Mouse (Mus musculus): ENCODE results near the gene Gmpr. TPM values are rescaled to one million over a fixed set of nuclear protein-coding genes. Genes with fewer than 3 reads are reported as not detected.
A peak's percentile ranks its signal among the peaks of the same experiment; 100 is the strongest.

Gmpr gene
- polyA plus RNA-seq, 1 experiment from 2014 or later, result 180 TPM

- no peaks in the 10 kb centered on the region for H3K36me3 ChIP-seq
- no peaks in the 10 kb centered on the region for H3K27me3 ChIP-seq
- no peaks in the 10 kb centered on the region for H3K9me3 ChIP-seq (replicated peaks)
- no peak for ATAC-seq (replicated peaks; ENCODE audit: insufficient number of reproducible peaks, insufficient read depth, low FRiP score, low read depth)
- peaks cover 35% of the 10 kb centered on the region for H3K4me1 ChIP-seq (replicated peaks)
- H3K4me3 ChIP-seq, result no peak overlapping the region
- 31% methylated on average over 2 of the region's 2 CpGs for WGBS
- no peak overlapping the region for H3K4me2 ChIP-seq
- H3K27ac ChIP-seq, result peak overlapping the region; percentile 88
- H3K9ac ChIP-seq, result no peak overlapping the region
These were observed 70.5 kb downstream of the Gmpr start for GRCm38 (mm10) chr13:45577784-45578183.

- Histone ChIP-seq H3K4me3 (no peak overlapping the region), H3K4me1 (replicated peaks) (peaks cover 30% of the 10 kb centered on the region), H3K36me3 (no peaks in the 10 kb centered on the region), H3K9ac (no peak overlapping the region), H3K27me3 (no peaks in the 10 kb centered on the region), H3K9me3 (replicated peaks) (no peaks in the 10 kb centered on the region), H3K4me2 (no peak overlapping the region), H3K27ac (no peak overlapping the region)
- no peak for ATAC-seq (replicated peaks; ENCODE audit: insufficient number of reproducible peaks, insufficient read depth, low FRiP score, low read depth)
- 71% methylated on average over 3 of the region's 3 CpGs for WGBS
These were observed 72.5 kb downstream of the Gmpr start for GRCm38 (mm10) chr13:45579751-45580150.

GRCm38 (mm10) chr13:45582294-45582693, 75.0 kb downstream of the Gmpr start:
- H3K9me3 ChIP-seq (replicated peaks), result no peaks in the 10 kb centered on the region
- peaks cover 11% of the 10 kb centered on the region for H3K4me1 ChIP-seq (replicated peaks)
- H3K4me2 ChIP-seq, result no peak overlapping the region
- H3K27ac ChIP-seq, result no peak overlapping the region
- no peak overlapping the region for H3K4me3 ChIP-seq
- WGBS, result 78% methylated on average over 12 of the region's 12 CpGs
- H3K27me3 ChIP-seq, result no peaks in the 10 kb centered on the region
- H3K9ac ChIP-seq, result no peak overlapping the region
- H3K36me3 ChIP-seq, result no peaks in the 10 kb centered on the region
- no peak for ATAC-seq (replicated peaks; ENCODE audit: insufficient number of reproducible peaks, insufficient read depth, low FRiP score, low read depth)

- Histone ChIP-seq H3K4me1 (replicated peaks) (peaks cover 4% of the 10 kb centered on the region), H3K27me3 (no peaks in the 10 kb centered on the region), H3K9ac (no peak overlapping the region), H3K36me3 (no peaks in the 10 kb centered on the region), H3K4me3 (no peak overlapping the region), H3K9me3 (replicated peaks) (no peaks in the 10 kb centered on the region), H3K27ac (no peak overlapping the region), H3K4me2 (no peak overlapping the region)
- 87% methylated on average over 5 of the region's 5 CpGs for WGBS
- ATAC-seq (replicated peaks; ENCODE audit: insufficient number of reproducible peaks, insufficient read depth, low FRiP score, low read depth), result no peak
These were observed 75.8 kb downstream of the Gmpr start for GRCm38 (mm10) chr13:45583061-45583460.

GRCm38 (mm10) chr13:45590898-45591297, 83.7 kb downstream of the Gmpr start:
- H3K27ac ChIP-seq, result no peak overlapping the region
- no peak overlapping the region for H3K4me3 ChIP-seq
- no peak for ATAC-seq (replicated peaks; ENCODE audit: insufficient number of reproducible peaks, insufficient read depth, low FRiP score, low read depth)
- H3K4me1 ChIP-seq (replicated peaks), result peaks cover 5% of the 10 kb centered on the region
- no peak overlapping the region for H3K9ac ChIP-seq
- H3K27me3 ChIP-seq, result no peaks in the 10 kb centered on the region
- H3K9me3 ChIP-seq (replicated peaks), result no peaks in the 10 kb centered on the region
- H3K36me3 ChIP-seq, result no peaks in the 10 kb centered on the region
- H3K4me2 ChIP-seq, result no peak overlapping the region

GRCm38 (mm10) chr13:45593914-45594313, 86.7 kb downstream of the Gmpr start:
- Histone ChIP-seq H3K9me3 (replicated peaks) (no peaks in the 10 kb centered on the region), H3K4me2 (no peak overlapping the region), H3K27me3 (no peaks in the 10 kb centered on the region), H3K9ac (no peak overlapping the region), H3K36me3 (no peaks in the 10 kb centered on the region), H3K4me3 (no peak overlapping the region), H3K4me1 (replicated peaks) (peaks cover 5% of the 10 kb centered on the region), H3K27ac (no peak overlapping the region)
- WGBS, result 62% methylated on average over 1 of the region's 1 CpGs
- no peak for ATAC-seq (replicated peaks; ENCODE audit: insufficient number of reproducible peaks, insufficient read depth, low FRiP score, low read depth)

- no peaks in the 10 kb centered on the region for H3K27me3 ChIP-seq
- H3K27ac ChIP-seq, result no peak overlapping the region
- H3K36me3 ChIP-seq, result no peaks in the 10 kb centered on the region
- H3K4me3 ChIP-seq, result no peak overlapping the region
- no peak overlapping the region for H3K9ac ChIP-seq
- ATAC-seq (replicated peaks; ENCODE audit: insufficient number of reproducible peaks, insufficient read depth, low FRiP score, low read depth), result no peak
- peaks cover 5% of the 10 kb centered on the region for H3K4me1 ChIP-seq (replicated peaks)
- WGBS, result 26% methylated on average over 7 of the region's 7 CpGs
- H3K4me2 ChIP-seq, result no peak overlapping the region
- no peaks in the 10 kb centered on the region for H3K9me3 ChIP-seq (replicated peaks)
These were observed 88.2 kb downstream of the Gmpr start for GRCm38 (mm10) chr13:45595416-45595815.

- Histone ChIP-seq H3K36me3 (no peaks in the 10 kb centered on the region), H3K4me3 (no peak overlapping the region), H3K4me1 (replicated peaks) (peaks cover 5% of the 10 kb centered on the region), H3K27me3 (no peaks in the 10 kb centered on the region), H3K4me2 (no peak overlapping the region), H3K27ac (no peak overlapping the region), H3K9me3 (replicated peaks) (no peaks in the 10 kb centered on the region), H3K9ac (no peak overlapping the region)
- 91% methylated on average over 2 of the region's 2 CpGs for WGBS
- ATAC-seq (replicated peaks; ENCODE audit: insufficient number of reproducible peaks, insufficient read depth, low FRiP score, low read depth), result no peak
These were observed 92.6 kb downstream of the Gmpr start for GRCm38 (mm10) chr13:45599831-45600230.

GRCm38 (mm10) chr13:45600443-45600842, 93.2 kb downstream of the Gmpr start:
- H3K27ac ChIP-seq, result no peak overlapping the region
- peaks cover 3% of the 10 kb centered on the region for H3K4me1 ChIP-seq (replicated peaks)
- no peak overlapping the region for H3K4me2 ChIP-seq
- no peak overlapping the region for H3K9ac ChIP-seq
- no peaks in the 10 kb centered on the region for H3K36me3 ChIP-seq
- H3K4me3 ChIP-seq, result no peak overlapping the region
- no peak for ATAC-seq (replicated peaks; ENCODE audit: insufficient number of reproducible peaks, insufficient read depth, low FRiP score, low read depth)
- H3K27me3 ChIP-seq, result no peaks in the 10 kb centered on the region
- WGBS, result 58% methylated on average over 6 of the region's 6 CpGs
- no peaks in the 10 kb centered on the region for H3K9me3 ChIP-seq (replicated peaks)

Other genes starting within 250 kb of the Gmpr start
- gene Mylip, start 117.7 kb upstream of the Gmpr start, polyA plus RNA-seq (2015; fragmentation: Nextera tagmentation; extraction: Ambion mirVana), result 8.9 and 11.4 TPM in 2 replicates

All from heart, embryonic 15.5 days (tissue).